ENCODE assay signal across 11 mouse cellular contexts in genomic region chr7:67243894-67244282, GRCm38 (mm10). TPM values are rescaled to one million over a fixed set of nuclear protein-coding genes. Genes with fewer than 3 reads are reported as not detected.
A peak's percentile ranks its signal among the peaks of the same experiment; 100 is the strongest.
DNase-seq lines count a peak whose midpoint lies in the region; ATAC-seq and TF ChIP-seq lines count a peak whose summit lies in the region.
"Had no signal": no experiment of that assay in that cellular context is flagged by ENCODE, and none has a peak within 500 bp of the region (broad histone marks: within the 10 kb centered on the region; RNA-seq: fewer than 3 reads in every experiment).

No protein-coding gene starts in this region.

- H3K27me3 ChIP-seq in forebrain, postnatal 0 days (ENCODE audit: insufficient read depth, low read length), result no peaks in the 10 kb centered on the region
- no peaks in the 10 kb centered on the region for H3K27me3 ChIP-seq in forebrain, embryonic 12.5 days
- H3K27me3 ChIP-seq in liver, postnatal 0 days (ENCODE audit: insufficient read depth, low read length), result no peaks in the 10 kb centered on the region
- no peaks in the 10 kb centered on the region for H3K27me3 ChIP-seq in liver, embryonic 12.5 days (replicated peaks)
- no peaks in the 10 kb centered on the region for H3K27me3 ChIP-seq in hindbrain, embryonic 12.5 days
- H3K27me3 ChIP-seq: embryonic facial prominence, embryonic 12.5 days; midbrain, embryonic 13.5 days had no signal

- no peak overlapping the region for H3K27ac ChIP-seq in forebrain, postnatal 0 days (ENCODE audit: low read depth, low read length)
- no peak overlapping the region for H3K27ac ChIP-seq in forebrain, embryonic 12.5 days
- no peak overlapping the region; the same call in 1 of the 2 replicates for H3K27ac ChIP-seq in liver, postnatal 0 days (ENCODE audit: low read depth)
- no peak overlapping the region for H3K27ac ChIP-seq in liver, embryonic 12.5 days
- H3K27ac ChIP-seq in embryonic fibroblast, embryonic 13.5 days (ENCODE audit: insufficient read depth, low read length), result 0 out of 2 replicates have a peak overlapping the region, but pooled peaks have one; percentile 47
- H3K27ac ChIP-seq in hindbrain, embryonic 12.5 days, result no peak overlapping the region
- H3K27ac ChIP-seq: embryonic facial prominence, embryonic 12.5 days; midbrain, embryonic 13.5 days had no signal

- H3K4me1 ChIP-seq in forebrain, postnatal 0 days (ENCODE audit: insufficient read depth), result no peaks in the 10 kb centered on the region
- no peaks in the 10 kb centered on the region for H3K4me1 ChIP-seq in forebrain, embryonic 12.5 days
- no peaks in the 10 kb centered on the region for H3K4me1 ChIP-seq in liver, postnatal 0 days (ENCODE audit: insufficient read depth)
- H3K4me1 ChIP-seq in liver, embryonic 12.5 days, result peaks cover 10% of the 10 kb centered on the region
- H3K4me1 ChIP-seq in embryonic fibroblast, embryonic 13.5 days (ENCODE audit: control insufficient read depth, insufficient read depth, low read length), result no peaks in the 10 kb centered on the region
- H3K4me1 ChIP-seq in hindbrain, embryonic 12.5 days, result no peaks in the 10 kb centered on the region
- H3K4me1 ChIP-seq: embryonic facial prominence, embryonic 12.5 days; midbrain, embryonic 13.5 days had no signal

- 25% methylated on average over 4 of the region's 4 CpGs for WGBS in forebrain, postnatal 0 days
- 43% methylated on average over 4 of the region's 4 CpGs for WGBS in forebrain, embryonic 12.5 days
- 38% methylated on average over 4 of the region's 4 CpGs for WGBS in liver, postnatal 0 days (ENCODE audit: insufficient replicate concordance)
- WGBS in liver, embryonic 12.5 days (ENCODE audit: insufficient replicate concordance), result 55% methylated on average over 4 of the region's 4 CpGs
- WGBS in hindbrain, embryonic 12.5 days, result 73% methylated on average over 4 of the region's 4 CpGs

- TF ChIP-seq CTCF in forebrain, postnatal 0 days (IDR thresholded peaks at IDR 0.05; ENCODE audit: low read depth), result peak; percentile 45
- peak; percentile 9; the same call in 1 of the 2 replicates for TF ChIP-seq CTCF in liver, postnatal 0 days (IDR thresholded peaks at IDR 0.05; ENCODE audit: low read depth)
- no peak for TF ChIP-seq CTCF in embryonic fibroblast, embryonic 13.5 days (IDR thresholded peaks at IDR 0.05; ENCODE audit: borderline replicate concordance, insufficient read depth, low read length)

- H3K9me3 ChIP-seq in forebrain, postnatal 0 days (ENCODE audit: low read length), result no peaks in the 10 kb centered on the region
- H3K9me3 ChIP-seq in forebrain, embryonic 12.5 days, result no peaks in the 10 kb centered on the region
- H3K9me3 ChIP-seq in liver, postnatal 0 days (ENCODE audit: low read length), result no peaks in the 10 kb centered on the region
- no peaks in the 10 kb centered on the region for H3K9me3 ChIP-seq in liver, embryonic 12.5 days (replicated peaks)
- H3K9me3 ChIP-seq in hindbrain, embryonic 12.5 days (replicated peaks), result no peaks in the 10 kb centered on the region
- H3K9me3 ChIP-seq: embryonic facial prominence, embryonic 12.5 days; midbrain, embryonic 13.5 days had no signal

- no peak for TF ChIP-seq POLR2A in embryonic fibroblast, embryonic 13.5 days (IDR thresholded peaks at IDR 0.05; ENCODE audit: low read depth, low read length)

- no peak for TF ChIP-seq EP300 in liver, postnatal 0 days (IDR thresholded peaks at IDR 0.05; ENCODE audit: low read depth)

- no peak overlapping the region for H3K9ac ChIP-seq in forebrain, postnatal 0 days
- H3K9ac ChIP-seq in forebrain, embryonic 12.5 days, result no peak overlapping the region
- no peak overlapping the region for H3K9ac ChIP-seq in liver, postnatal 0 days (replicated peaks)
- H3K9ac ChIP-seq in liver, embryonic 12.5 days, result no peak overlapping the region
- H3K9ac ChIP-seq in hindbrain, embryonic 12.5 days, result no peak overlapping the region
- H3K9ac ChIP-seq: embryonic facial prominence, embryonic 12.5 days; midbrain, embryonic 13.5 days had no signal

- peak; percentile 23 for DNase-seq in forebrain, postnatal 0 days
- no peak for DNase-seq in liver, postnatal 0 days
- peak; percentile 52 for DNase-seq in skeletal muscle tissue, adult 2 months (ENCODE audit: low read depth, low spot score)
- DNase-seq in thymus, postnatal 0 days (ENCODE audit: low spot score), result no peak

- no peak overlapping the region for H3K4me3 ChIP-seq in forebrain, postnatal 0 days (ENCODE audit: low read depth, low read length)
- H3K4me3 ChIP-seq in forebrain, embryonic 12.5 days (replicated peaks), result no peak overlapping the region
- H3K4me3 ChIP-seq in liver, postnatal 0 days (ENCODE audit: low read depth, low read length), result no peak overlapping the region
- H3K4me3 ChIP-seq in liver, embryonic 12.5 days, result no peak overlapping the region
- no peak overlapping the region for H3K4me3 ChIP-seq in embryonic fibroblast, embryonic 13.5 days (ENCODE audit: insufficient read depth, low read length)
- H3K4me3 ChIP-seq in hindbrain, embryonic 12.5 days, result no peak overlapping the region
- H3K4me3 ChIP-seq: embryonic facial prominence, embryonic 12.5 days; midbrain, embryonic 13.5 days had no signal

- H3K4me2 ChIP-seq in forebrain, postnatal 0 days (ENCODE audit: low read depth), result no peak overlapping the region
- no peak overlapping the region for H3K4me2 ChIP-seq in forebrain, embryonic 12.5 days
- H3K4me2 ChIP-seq in liver, postnatal 0 days (ENCODE audit: low read depth, low read length), result no peak overlapping the region
- H3K4me2 ChIP-seq in liver, embryonic 12.5 days, result no peak overlapping the region
- no peak overlapping the region for H3K4me2 ChIP-seq in hindbrain, embryonic 12.5 days (replicated peaks)
- H3K4me2 ChIP-seq: embryonic facial prominence, embryonic 12.5 days; midbrain, embryonic 13.5 days had no signal

- H3K36me3 ChIP-seq in forebrain, postnatal 0 days (ENCODE audit: insufficient read depth), result peaks cover 10% of the 10 kb centered on the region; the same call in 1 of the 2 replicates
- peaks cover 2% of the 10 kb centered on the region for H3K36me3 ChIP-seq in forebrain, embryonic 12.5 days (replicated peaks)
- peaks cover 15% of the 10 kb centered on the region for H3K36me3 ChIP-seq in liver, postnatal 0 days (replicated peaks; ENCODE audit: insufficient read depth, low read length)
- H3K36me3 ChIP-seq in liver, embryonic 12.5 days, result peaks cover 17% of the 10 kb centered on the region
- H3K36me3 ChIP-seq in hindbrain, embryonic 12.5 days, result peaks cover 10% of the 10 kb centered on the region; the same call in 1 of the 2 replicates

- peak; percentile 69 for ATAC-seq in forebrain, postnatal 0 days
- no peak for ATAC-seq in forebrain, embryonic 12.5 days (ENCODE audit: low FRiP score)
- ATAC-seq in liver, postnatal 0 days, result 0 out of 2 replicates have a peak, but pooled peaks have one; percentile 41
- no peak for ATAC-seq in liver, embryonic 12.5 days
- no peak for ATAC-seq in hindbrain, embryonic 12.5 days (ENCODE audit: low FRiP score)
- ATAC-seq: hindbrain, embryonic 16.5 days; midbrain, embryonic 13.5 days had no signal

RNA-seq across cellular contexts. Expression of gene Lysmd4, which starts 21.5 kb away (rescaled TPM):
- total RNA-seq in forebrain, postnatal 0 days (2014; rRNA removed), result 44.9 and 46.9 TPM in 2 replicates
- polyA plus RNA-seq in forebrain, postnatal 0 days (2015; fragmentation: Nextera tagmentation; extraction: Ambion mirVana), result 40.7 and 45.3 TPM in 2 replicates
- polyA plus RNA-seq in forebrain, embryonic 12.5 days (2016; fragmentation: Nextera tagmentation; extraction: Ambion mirVana), result 18.2 and 22.5 TPM in 2 replicates
- polyA plus RNA-seq in liver, postnatal 0 days (2015; fragmentation: Nextera tagmentation; extraction: Ambion mirVana), result 3.6 and 4.2 TPM in 2 replicates
- polyA plus RNA-seq in liver, embryonic 12.5 days (2016; fragmentation: Nextera tagmentation; extraction: Ambion mirVana), result 3.8 and 4.4 TPM in 2 replicates
- polyA plus RNA-seq in embryonic fibroblast, embryonic 13.5 days (2011; ENCODE audit: insufficient read length, low read depth, missing spikeins), result 6.7 and 10.6 TPM in 2 replicates
- 5.7 and 6.1 TPM in 2 replicates for polyA plus RNA-seq in thymus, postnatal 0 days (2015; fragmentation: Nextera tagmentation; extraction: Ambion mirVana)
- 24.3 and 26.3 TPM in 2 replicates for polyA plus RNA-seq in hindbrain, embryonic 12.5 days (2016; fragmentation: Nextera tagmentation; extraction: Ambion mirVana)

Comparison
In these comparisons a context has a peak if more than half of its experiments do, and no peak if none do; other contexts are left out.
1. ATAC-seq: peak in forebrain, postnatal 0 days (single experiment) and liver, postnatal 0 days (single experiment); none in forebrain, embryonic 12.5 days (single experiment), liver, embryonic 12.5 days (single experiment) and hindbrain, embryonic 12.5 days (single experiment).
2. DNase-seq: peak in forebrain, postnatal 0 days (single experiment) and skeletal muscle tissue, adult 2 months (single experiment); none in liver, postnatal 0 days (single experiment) and thymus, postnatal 0 days (single experiment).